Mouse (Mus musculus): ENCODE results near the gene Map3k20. TPM values are rescaled to one million over a fixed set of nuclear protein-coding genes. Genes with fewer than 3 reads are reported as not detected.

The Map3k20 gene
- total RNA-seq, 2 experiments from 2014 or later = 8.3 to 10.7 TPM

DNA sequence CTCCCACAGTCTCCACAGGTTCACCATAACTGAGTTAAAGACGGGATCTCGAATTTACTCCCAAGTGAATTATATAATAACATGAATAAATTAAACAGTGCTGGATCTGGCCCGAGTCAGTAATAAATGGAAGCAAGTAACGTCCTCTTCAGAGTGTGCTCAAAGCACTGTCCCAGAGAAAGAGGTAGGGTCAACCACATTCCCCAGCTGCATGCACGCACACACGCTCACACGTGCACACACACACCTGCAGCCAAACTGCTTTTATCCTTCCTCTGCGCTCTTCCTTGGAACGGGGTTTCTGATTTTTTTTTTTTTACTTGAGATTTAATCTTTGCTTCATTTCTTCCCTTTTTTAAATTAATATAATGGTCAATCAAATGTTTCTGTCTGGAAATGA is 115.9 kb downstream of the Map3k20 start:
- DNase-seq (ENCODE audit: low spot score in 2 of 2) = no peak
- intact Hi-C loops (cut with DNase I) = no loop called here

DNA sequence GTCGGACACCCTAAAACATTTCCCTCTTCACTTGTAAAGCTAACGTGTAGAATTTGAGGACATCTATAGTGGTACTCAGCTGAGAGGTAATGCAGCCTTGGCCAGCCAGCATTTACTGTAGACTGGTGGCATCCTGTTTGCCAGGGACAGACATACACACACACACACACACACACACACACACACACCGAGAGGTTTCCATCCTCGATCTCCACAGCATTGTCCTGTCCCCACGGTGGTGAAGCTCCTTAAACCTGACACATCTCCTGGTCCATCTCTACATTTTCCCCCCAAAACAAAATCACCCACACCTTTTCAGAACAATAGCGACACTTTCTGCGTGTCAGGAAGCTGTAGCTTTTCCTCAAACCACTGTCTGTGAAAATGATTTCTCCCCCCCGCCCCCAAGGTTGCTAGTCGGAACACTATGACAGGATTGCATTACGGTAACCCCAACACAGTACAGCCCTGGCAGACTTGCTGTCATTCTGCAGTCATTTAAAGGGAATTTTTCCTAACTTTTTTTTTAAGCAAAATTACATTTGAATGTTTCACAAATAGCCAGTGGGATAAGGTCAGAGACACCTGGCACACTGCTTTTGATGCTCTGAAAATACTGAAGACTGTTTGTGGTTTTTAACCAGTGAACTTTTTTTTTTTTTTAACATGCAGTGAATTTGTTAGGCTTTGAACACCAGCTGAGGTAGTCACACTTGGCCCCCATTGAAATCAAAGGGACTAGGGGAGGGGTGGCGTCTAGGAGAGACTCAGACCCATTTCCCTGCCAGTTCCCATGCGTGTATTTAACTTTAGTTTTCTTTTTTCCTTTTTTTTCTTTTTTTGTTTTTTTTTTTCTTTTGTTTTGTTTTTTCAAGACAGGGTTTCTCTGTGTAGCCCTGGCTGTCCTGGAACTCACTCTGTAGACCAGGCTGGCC is 120.5 kb downstream of the Map3k20 start:
- DNase-seq (ENCODE audit: low spot score in 2 of 2) = no peak
- intact Hi-C loops (cut with DNase I) = no loop called here

DNA sequence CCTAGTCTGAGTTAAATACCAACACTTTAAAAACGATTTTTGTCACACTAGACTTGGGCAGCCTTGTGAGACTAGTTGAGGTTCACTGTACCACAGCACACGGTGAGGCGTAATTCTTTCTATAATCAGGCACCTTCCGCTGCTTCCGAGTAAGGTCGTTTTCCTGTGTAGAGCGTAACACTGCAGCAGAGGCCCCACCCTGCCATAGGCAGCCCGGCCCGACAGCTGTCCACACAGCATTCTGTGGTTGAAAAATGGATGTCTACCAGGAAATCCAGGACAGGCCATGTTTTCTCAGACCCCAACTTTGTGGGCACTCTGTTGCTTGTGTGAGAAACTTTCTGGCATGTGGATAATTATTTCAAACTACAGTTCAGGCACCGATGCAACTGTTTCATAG is 121.3 kb downstream of the Map3k20 start:
- DNase-seq (ENCODE audit: low spot score in 2 of 2) = no peak
- intact Hi-C loops (cut with DNase I) = no loop called here

DNA sequence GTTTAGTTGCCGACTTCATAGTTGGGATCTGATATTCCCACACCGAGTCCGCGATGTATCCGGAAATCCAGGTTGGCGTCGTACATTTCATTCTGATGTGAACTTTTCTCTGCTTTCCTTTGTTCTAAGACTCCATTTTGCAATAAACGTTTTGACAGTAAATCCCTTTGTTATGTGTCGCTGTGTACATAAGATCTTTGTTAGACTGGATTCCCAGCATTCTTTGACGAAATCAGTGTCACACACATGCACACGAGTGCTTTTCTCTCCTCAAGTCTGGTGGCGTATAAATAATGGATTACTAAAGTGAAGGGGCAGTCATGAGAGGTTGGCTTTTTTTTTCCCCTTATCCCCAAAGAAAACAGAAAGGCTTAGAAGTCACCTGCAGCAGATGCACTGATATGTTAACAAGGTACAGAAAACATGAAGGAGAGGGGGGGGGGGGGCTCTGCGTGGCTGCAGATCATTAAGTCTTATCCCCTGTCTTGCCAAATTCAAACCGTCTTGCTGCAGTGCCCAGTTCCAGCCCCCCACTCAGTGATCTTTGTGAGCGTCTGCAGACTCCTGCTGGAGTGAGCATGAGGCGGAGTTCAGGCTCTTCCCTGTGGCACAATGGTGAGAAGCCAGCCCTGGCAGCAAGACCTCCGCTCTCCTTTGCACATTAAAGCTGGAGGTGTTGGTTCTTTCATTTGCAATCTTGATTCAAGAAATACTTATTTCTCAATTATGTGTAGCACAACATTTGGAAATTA is 122.1 kb downstream of the Map3k20 start:
- no peak for DNase-seq (ENCODE audit: low spot score in 2 of 2)

DNA sequence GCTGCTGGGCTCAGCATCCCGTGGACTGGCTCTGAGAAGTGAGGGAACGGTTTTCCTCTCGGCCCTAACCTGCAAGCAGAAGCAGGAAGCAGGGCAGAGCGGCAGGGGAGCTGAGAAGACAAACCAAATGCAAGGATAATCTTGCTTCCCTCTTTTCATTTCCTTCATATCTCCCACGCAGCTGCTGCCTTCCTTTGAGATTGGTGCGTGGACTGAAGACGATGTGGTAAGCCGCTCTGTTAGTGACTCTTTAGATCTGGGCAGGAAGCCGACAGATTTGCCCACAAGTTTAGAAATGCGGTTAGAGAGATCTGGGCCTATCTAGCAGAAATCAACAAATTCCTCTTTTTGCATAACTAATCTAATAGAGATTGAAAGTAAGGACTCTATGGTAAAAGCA is 124.5 kb downstream of the Map3k20 start:
- DNase-seq (ENCODE audit: low spot score in 2 of 2) = peak in 1 of 2 experiments; percentile 80
- intact Hi-C loops (cut with DNase I) = no loop called here

More for the DNA sequence above, 122.1 kb downstream of the Map3k20 start:
- intact Hi-C loops (cut with DNase I) = no loop called here

DNA sequence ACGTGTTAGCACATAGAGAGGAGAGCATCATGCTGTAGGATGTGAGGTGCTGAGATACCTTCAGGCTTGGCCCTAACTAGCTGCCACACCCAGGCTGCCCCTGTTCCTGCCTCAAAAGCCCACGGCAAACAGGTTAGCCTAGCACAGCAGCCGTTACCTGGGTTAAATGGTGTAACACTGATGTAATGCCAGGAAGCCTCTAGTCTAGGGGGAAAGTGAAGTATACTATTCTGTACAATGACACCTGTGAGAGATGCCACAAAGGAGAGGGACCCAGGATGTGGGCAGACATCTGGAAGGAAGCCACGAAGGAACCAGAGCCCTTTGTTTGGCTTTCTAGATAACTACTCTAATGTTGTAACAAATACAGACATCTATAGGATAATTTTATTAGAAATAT is 126.8 kb downstream of the Map3k20 start:
- no peak for DNase-seq (ENCODE audit: low spot score in 2 of 2)
- intact Hi-C loops (cut with DNase I) = no loop called here

DNA sequence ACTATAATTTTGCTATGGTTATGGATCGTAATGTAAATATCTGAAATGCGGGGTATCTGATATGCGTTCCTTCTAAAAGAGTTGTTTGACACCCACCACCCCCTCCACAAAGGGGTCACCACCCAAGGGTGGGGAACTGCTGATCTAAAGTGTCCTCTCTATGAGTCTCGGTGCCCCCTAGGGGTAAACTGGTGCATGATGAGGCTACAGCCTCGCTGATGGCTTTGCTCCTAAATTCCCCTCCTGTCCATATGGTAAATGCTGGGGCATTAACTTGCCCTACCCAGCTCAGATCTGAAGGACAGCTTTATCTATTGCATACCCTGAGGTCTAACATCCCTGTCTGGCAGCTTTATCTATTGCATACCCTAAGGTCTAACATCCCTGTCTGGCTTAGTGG is 130.0 kb downstream of the Map3k20 start:
- no peak for DNase-seq (ENCODE audit: low spot score in 2 of 2)
- intact Hi-C loops (cut with DNase I) = no loop called here

DNA sequence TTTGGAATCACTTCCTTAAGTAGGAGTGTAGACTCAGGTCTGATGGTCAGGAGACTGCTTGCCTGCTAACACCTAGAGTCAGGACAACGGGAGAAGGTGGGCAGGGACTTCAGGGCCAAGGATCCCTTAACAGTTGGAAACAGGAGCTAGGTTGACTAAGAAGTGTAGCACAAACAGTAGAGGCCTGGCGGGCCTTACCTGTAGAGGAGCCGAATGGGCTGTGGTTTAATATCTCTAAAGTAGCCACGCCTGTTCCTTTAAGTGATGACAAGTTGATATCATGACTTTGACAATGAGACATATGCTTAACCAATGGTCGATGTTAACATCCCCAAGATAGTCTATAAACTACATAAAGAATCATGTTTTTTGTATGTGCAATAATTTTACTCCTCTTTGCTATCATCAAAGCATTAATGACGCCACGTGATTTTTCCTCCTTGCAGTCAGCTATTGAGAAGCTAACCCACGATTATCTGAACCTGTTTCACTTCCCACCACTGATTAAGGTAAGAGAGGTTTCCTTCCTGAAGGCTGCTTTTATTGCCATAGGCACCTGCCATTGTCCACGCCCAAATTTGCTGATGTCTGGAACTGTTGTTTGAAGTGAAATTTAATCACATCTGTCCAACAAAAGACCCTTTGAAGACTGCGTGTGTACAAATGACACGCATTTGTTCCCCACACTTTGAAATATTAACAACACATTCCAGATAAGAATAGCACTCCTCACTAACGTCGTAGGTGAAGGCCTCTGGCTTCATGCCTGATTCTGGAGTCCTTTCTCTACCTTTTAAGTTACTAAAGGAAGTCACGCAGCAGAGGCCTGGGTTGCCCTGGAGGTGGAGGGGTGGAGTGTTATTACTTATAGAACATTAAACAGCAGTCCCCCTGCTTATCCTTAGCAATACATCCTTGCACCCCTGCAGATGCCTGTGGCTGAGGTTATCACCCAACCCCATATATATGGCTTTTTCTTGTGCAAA is 131.0 kb downstream of the Map3k20 start:
- intact Hi-C loops (cut with DNase I) = no loop called here

DNA sequence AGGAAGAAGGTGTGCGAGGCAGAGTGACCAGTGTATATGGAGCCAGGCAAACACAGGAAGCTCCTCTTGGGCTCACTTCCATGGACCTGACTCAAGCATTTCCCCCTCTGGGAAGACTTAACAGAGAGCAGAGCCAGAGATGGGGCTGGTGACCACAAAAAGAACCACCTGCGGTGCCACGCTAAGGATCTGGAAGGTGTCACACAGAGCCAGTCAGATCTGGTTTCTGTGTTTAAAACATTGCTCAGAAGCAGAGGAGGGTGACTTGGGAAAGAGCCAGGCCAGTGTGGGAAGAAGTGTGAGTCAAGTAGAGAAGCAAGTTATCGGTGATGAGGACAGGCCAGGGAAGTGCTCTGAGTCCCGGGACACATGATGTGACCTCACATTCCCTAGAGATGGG is 135.1 kb downstream of the Map3k20 start:
- intact Hi-C loops (cut with DNase I) = no loop called here
- peak in 1 of 2 experiments; percentile 30 for DNase-seq (ENCODE audit: low spot score in 2 of 2)

More for the DNA sequence above, 131.0 kb downstream of the Map3k20 start:
- no peak for DNase-seq (ENCODE audit: low spot score in 2 of 2)

DNA sequence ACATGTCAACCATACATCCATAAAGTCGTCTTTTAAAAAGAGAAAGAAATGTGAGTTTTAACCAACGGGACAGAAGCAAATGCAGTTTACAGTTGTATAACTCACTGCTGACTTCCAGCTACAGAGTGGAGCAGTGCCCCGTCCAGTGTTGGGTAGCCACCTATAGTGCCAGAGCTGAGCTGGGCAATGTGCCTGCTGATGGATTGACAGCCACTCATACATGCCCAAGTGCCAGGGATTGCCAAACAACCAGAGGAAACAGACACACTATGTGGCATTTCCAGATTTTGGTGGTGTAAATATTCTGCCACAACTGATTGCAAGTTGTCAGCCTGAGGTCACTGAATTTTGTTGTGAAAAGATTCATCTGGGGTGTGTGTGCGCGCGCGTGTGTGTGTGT is 139.2 kb downstream of the Map3k20 start:
- intact Hi-C loops (cut with DNase I) = no loop called here
- no peak for DNase-seq (ENCODE audit: low spot score in 2 of 2)

DNA sequence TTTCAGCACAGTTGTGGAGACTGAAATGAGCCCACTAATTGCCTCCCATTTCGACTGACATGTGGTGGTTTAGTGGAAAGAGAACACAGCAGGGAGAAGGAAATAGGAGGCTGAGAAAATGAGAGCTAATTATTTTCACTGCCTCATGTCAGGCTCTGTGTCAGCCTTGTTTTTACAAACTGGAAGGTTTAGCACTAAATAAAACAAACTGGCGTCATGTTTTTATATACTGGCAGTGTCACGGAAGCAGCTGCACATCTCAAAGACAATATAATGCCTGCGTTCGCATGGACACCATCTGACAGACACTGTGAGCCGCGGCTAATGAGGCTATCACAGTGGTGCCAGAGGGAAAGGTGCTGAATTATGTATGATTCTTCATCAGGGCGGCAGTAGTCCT is 141.3 kb downstream of the Map3k20 start:
- DNase-seq (ENCODE audit: low spot score in 2 of 2) = peak; percentile 19 to 37
- intact Hi-C loops (cut with DNase I) = no loop called here

DNA sequence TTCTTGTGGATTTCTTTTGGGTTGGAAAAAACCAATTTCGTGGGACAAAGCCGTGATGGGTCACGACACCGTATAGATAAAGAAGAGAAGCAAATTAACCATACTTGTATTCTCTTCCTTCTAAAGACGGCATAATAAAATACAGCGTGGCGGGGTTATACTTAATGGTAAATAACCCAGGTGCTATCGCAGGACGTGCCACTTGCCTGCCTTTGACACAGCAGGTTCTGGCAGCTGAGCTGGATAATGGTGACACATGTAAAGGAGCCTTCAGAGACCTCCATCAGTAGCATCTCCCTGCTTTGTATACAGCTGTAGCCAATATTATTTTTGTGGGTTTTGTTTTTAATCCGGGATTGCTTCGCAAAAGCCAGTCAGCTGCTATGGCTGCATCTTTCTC is 141.9 kb downstream of the Map3k20 start:
- intact Hi-C loops (cut with DNase I) = no loop called here

DNA sequence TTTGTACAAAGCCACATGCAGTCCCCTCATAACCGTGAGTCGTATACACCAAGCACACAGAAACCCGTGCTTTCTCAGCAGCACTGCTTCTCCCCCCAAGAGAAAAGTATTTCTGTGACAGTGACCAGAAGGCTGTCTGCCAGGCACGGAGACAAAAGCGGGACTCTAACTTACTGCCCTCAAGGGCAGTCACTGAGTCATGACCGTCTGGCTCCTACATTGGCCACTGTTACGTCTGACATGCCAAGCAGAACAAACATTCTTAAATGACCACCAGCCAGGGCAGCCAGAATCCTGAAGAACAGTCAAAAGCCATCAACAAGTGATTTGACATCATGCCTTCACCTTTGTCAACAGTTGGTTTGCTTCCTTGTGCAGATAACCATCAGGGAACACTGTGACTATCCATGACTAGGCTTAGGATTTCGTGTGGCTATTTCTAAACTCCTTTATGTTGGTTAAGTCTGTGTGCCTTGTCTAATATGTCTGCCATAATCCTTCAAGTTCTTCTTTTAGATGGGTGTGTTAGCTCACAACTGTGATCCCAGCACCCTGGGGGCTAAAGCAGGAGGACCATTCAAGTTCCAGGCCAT is 153.6 kb downstream of the Map3k20 start:
- no peak for DNase-seq (ENCODE audit: low spot score in 2 of 2)
- intact Hi-C loops (cut with DNase I) = no loop called here

More for the DNA sequence above, 141.9 kb downstream of the Map3k20 start:
- DNase-seq (ENCODE audit: low spot score in 2 of 2) = no peak

DNA sequence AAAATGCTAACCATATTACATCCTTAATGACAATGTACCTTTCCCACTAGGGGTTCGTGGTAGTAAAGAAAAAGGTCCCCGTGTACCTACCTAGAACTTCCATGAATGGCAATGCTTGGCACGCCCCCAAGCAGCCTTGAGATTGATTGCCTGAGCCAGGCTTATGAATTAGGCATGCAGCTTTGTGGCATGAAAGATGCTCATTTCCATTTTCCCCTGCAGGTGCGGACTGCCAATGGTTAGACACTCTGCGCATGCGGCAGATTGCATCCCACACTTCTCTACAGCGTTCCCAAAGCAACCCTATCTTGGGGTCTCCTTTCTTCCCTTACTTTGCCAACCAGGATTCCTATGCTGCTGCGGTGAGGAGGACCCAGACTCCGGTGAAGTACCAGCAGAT is 155.6 kb downstream of the Map3k20 start:
- intact Hi-C loops (cut with DNase I) = no loop called here
- peak in 1 of 2 experiments; percentile 18 for DNase-seq (ENCODE audit: low spot score in 2 of 2)

DNA sequence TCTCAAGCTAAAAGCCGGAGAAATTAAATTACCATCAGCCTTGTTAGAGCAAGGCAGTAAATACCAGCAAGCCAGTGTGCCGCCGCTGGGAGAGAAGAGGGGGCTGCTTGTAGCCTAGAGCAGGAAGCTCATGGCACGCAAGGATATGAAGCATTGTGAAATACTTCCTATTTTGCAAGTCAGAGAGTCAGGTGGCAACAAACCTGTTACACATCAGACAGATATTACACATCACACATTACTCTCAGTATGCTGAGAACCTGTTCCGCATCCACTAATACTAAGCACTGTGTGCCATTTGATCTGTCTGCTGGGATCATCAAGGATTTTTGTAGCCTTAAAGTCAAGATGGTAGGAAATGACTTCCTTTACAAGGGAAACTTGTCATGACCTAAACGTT is 157.4 kb downstream of the Map3k20 start:
- intact Hi-C loops (cut with DNase I) = no loop called here
- no peak for DNase-seq (ENCODE audit: low spot score in 2 of 2)

DNA sequence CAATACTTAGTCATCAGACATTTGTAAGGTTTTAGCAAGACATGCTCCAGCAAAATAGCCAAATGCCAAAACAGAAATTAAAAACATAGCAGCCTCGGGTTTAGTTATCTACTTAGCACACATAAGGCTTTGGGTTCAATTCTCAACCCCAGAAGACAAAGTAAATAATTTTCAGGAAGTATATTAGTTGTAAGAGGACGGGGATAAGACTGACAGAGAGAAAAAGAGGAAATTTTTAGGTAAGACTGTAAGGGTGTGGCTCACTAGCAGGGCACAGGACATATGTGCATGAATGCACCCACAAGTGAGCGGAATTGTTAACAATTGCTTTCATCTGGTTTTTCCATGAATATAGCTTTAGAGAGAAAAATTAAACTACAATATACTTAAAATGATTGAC is 158.5 kb downstream of the Map3k20 start:
- intact Hi-C loops (cut with DNase I) = no loop called here
- DNase-seq (ENCODE audit: low spot score in 2 of 2) = no peak

DNA sequence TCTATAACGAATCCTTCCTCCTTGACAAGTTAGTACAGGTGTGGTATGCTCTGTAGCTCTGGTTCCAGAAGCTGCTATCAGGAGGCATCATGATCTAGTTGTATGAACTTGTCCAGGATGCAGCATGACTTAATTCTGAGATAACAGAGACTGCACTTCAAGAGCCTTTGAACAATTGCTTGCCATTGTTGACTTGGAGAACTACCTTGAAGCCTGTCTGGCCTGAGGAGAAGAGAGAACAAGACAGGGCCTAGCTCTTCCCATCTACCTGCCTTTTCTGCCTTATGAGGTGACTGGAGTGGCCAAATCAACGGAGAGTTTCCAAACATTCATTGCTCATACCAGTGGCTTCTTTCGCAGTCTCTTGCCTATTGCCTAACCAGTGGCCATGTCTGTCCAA is 160.7 kb downstream of the Map3k20 start:
- DNase-seq (ENCODE audit: low spot score in 2 of 2) = no peak
- intact Hi-C loops (cut with DNase I) = no loop called here

DNA sequence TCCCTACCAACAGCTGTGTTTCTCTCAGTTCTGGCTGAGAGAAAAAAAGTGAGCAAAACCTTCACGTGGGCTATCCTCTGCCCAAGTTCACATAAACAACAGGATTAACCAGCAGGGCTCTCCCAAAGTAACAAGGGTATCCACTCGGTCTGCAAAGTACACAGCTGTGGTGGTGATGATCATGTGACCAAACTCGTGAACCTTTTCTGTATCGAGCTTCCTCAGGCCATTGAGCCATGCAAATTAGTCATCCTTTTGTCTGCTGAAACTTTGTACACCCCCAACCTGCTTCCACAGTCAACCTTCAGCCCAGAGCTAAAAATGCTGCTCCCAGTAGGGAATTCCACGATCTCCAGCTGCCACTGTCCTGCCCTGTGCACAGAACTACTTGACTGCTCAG is 161.2 kb downstream of the Map3k20 start:
- intact Hi-C loops (cut with DNase I) = no loop called here
- DNase-seq (ENCODE audit: low spot score in 2 of 2) = no peak

DNA sequence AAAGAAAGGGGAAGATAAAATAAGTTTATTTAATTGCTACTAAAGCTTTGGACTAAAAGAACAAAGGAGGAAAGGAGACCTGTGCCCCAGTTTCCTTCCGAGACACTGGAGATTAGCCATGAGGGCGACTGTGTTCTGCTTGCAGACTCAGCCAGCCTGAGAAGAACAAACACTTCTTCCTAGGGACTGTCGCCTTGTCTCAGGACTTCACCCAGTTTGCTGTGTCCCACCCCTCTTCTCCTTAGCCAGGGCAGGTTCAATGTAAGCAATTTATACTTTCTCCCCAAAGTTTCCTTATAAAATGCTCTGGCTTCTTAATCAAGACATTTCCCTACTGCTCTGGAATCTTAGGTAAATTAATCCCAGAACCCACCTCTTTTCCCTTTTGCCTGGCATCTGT is 168.1 kb downstream of the Map3k20 start:
- no peak for DNase-seq (ENCODE audit: low spot score in 2 of 2)
- intact Hi-C loops (cut with DNase I) = no loop called here
